Mouse (Mus musculus) sigmoid colon, adult 10 weeks (tissue): Measurements from ENCODE around the gene Snn. TPM values are rescaled to one million over a fixed set of nuclear protein-coding genes. Genes with fewer than 3 reads are reported as not detected.

Source experiments
- polyA plus RNA-seq: library from polyadenylated mRNA; stranded (reverse); fragments of 350-450 nt; fragmentation: Illumina TruSeq; extraction: RNeasy Lipid Tissue Mini Kit (QIAGEN cat#74804); gene quantifications from one replicate; pipeline ENCODE4 v1.2.3, GENCODE M21; 2014; ENCODE audit warnings: low read depth, low replicate concordance

Gene Snn
- polyA plus RNA-seq: 7.1 TPM

GRCm38 (mm10) chr16:11060645-11061044, at the start of gene Snn:
Gene Snn, plus strand, starts transcription at chr16:11060945.

DNA sequence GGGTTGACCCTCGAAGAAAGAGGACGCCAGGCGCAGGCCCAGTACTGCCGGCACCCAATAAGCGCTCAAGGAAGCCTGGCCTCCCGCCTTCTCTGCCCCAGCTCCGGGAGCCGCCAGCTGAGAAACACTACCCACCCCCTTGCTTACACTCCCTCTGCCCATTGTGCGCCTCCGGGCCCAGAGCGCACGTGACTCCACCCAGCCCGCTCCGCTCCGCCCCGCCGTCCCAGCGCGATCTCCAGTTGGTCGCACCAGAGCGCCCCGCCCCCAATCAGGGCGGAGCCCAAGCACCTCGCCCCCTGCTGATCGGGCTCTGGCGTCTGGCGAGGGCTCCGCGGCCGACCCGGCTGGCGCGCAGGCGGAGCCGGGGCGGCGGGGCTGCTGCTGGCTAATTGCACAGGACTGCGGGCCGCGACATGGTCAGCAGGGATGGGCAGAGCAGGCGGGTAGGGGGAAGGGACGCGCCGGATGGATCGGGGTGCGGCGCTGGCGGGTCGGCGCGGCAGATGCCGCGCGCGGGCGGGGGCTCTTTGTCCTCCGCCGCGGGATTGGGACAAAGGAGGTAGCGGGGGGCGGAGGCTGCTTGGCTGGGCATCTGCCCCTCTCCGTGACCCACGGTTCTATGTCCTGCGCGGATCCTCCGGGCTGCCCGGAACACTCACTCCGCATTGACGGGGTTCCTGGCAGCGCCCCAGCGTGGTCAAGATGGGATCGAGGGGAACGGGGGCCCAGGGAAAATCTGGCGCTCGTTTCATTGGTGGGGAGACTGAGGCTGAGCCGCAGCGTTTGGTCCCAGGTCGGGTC, 5.5 kb downstream of the Snn start, which contains the start of gene Litaf:
Gene Litaf, minus strand, starts transcription at position 129 of the 804 bp plus-strand sequence.

Other genes starting within 250 kb of the Snn start
- gene Gm11172, start 248.0 kb upstream of the Snn start, polyA plus RNA-seq: not detected
- gene Rmi2, start 225.9 kb upstream of the Snn start, polyA plus RNA-seq: 0.50 TPM
- gene Litaf, start 5.2 kb downstream of the Snn start, polyA plus RNA-seq: 104 TPM
- 28.1 TPM for gene Txndc11, start 73.7 kb downstream of the Snn start, polyA plus RNA-seq
- 747 TPM for gene Zc3h7a, start 115.4 kb downstream of the Snn start, polyA plus RNA-seq
- gene Rsl1d1, start 142.4 kb downstream of the Snn start, polyA plus RNA-seq: 179 TPM
- 312 TPM for gene Gspt1, start 193.4 kb downstream of the Snn start, polyA plus RNA-seq